Mouse (Mus musculus) lung, embryonic 15.5 days (tissue): ENCODE results near the gene Dbp. TPM values are rescaled to one million over a fixed set of nuclear protein-coding genes. Genes with fewer than 3 reads are reported as not detected.
A peak's percentile ranks its signal among the peaks of the same experiment; 100 is the strongest.

Experiments
- ATAC-seq: fragments of 200-750 bp; cut with Nextera tagmentation; 2 replicates; pipeline ENCODE4 v1.8.0; 2017; ENCODE audit warnings: moderate number of reproducible peaks, borderline replicate concordance; ENCODE audit not compliant: low FRiP score, low TSS enrichment; ENCODE audit errors: extremely low read depth
- H3K27ac ChIP-seq: fragments of 300-500 bp; sonication (generic); 2 replicates; pipeline ENCODE4 v1.5.1; 2015; ENCODE audit warnings: moderate library complexity, mild to moderate bottlenecking, inconsistent platforms
- H3K27me3 ChIP-seq: fragments of 300-500 bp; sonication (generic); 2 replicates; pipeline ENCODE4 v1.6.1; 2015; ENCODE audit warnings: inconsistent platforms
- H3K36me3 ChIP-seq: fragments of 300-500 bp; sonication (generic); 2 replicates; pipeline ENCODE4 v1.6.1; 2015; ENCODE audit warnings: inconsistent platforms
- H3K4me1 ChIP-seq: fragments of 300-500 bp; sonication (generic); 2 replicates; pipeline ENCODE4 v1.6.1; 2015; ENCODE audit warnings: inconsistent platforms
- H3K4me2 ChIP-seq: fragments of 300-500 bp; sonication (generic); 2 replicates; pipeline ENCODE4 v1.6.1; 2015; ENCODE audit warnings: inconsistent platforms, mild to moderate bottlenecking, moderate library complexity
- H3K4me3 ChIP-seq: fragments of 300-500 bp; sonication (generic); 2 replicates; pipeline ENCODE4 v1.5.1; 2015; ENCODE audit warnings: mild to moderate bottlenecking, inconsistent platforms
- H3K9ac ChIP-seq: fragments of 300-500 bp; sonication (generic); 2 replicates; pipeline ENCODE4 v1.6.1; 2015; ENCODE audit warnings: inconsistent platforms
- H3K9me3 ChIP-seq: fragments of 300-500 bp; sonication (generic); 2 replicates; pipeline ENCODE4 v1.6.1; 2016; ENCODE audit warnings: inconsistent platforms
- WGBS: fragments of 180-500 bp; shearing (Covaris S2); methylation state at CpG from one replicate; pipeline ENCODE4 v1.1.7; 2015; 5-methylcytosine and 5-hydroxymethylcytosine counted together
- polyA plus RNA-seq: library from polyadenylated mRNA; unstranded; fragments of >200 nt; fragmentation: Nextera tagmentation; extraction: Ambion mirVana; gene quantifications from 2 replicates; pipeline ENCODE4 v1.2.1, GENCODE M21; 2015

Dbp gene
- polyA plus RNA-seq, 1 experiment from 2014 or later = 3.1 TPM

- Histone ChIP-seq H3K36me3 (peaks cover 73% of the 10 kb centered on the region), H3K4me3 (no peak overlapping the region), H3K27ac (no peak overlapping the region), H3K9ac (no peak overlapping the region), H3K4me1 (peaks cover 28% of the 10 kb centered on the region), H3K27me3 (no peaks in the 10 kb centered on the region), H3K9me3 (no peaks in the 10 kb centered on the region), H3K4me2 (no peak overlapping the region)
- 57% methylated on average over 13 of the region's 13 CpGs for WGBS
- ATAC-seq = no peak
These were observed 16.9 kb downstream of the Dbp start for GRCm38 (mm10) chr7:45721642-45722347.

DNA sequence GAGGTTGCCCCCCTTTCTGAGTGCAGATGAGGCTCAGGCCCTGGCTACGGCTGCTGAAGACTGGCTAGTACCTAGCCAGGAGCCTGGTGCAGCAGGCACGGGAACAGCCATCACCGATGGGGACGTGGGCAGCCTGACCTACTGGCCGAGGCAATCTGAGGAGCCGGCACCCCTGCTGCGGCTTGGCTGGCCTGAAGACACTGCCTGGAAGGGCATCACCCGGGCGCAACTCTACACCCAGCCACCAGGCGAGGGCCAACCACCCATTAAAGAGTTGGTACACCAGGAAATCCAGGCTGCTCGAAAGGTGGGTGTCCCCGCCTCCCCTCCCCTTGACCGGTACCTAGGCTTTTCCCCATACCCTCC lies 17.4 kb downstream of the Dbp start:
- H3K9me3 ChIP-seq = no peaks in the 10 kb centered on the region
- 73% methylated on average over 13 of the region's 13 CpGs for WGBS
- no peak overlapping the region for H3K4me2 ChIP-seq
- ATAC-seq = no peak
- H3K27me3 ChIP-seq = no peaks in the 10 kb centered on the region
- H3K9ac ChIP-seq = no peak overlapping the region
- H3K4me1 ChIP-seq = peaks cover 24% of the 10 kb centered on the region
- H3K27ac ChIP-seq = no peak overlapping the region
- no peak overlapping the region for H3K4me3 ChIP-seq
- H3K36me3 ChIP-seq = peaks cover 76% of the 10 kb centered on the region

GRCm38 (mm10) chr7:45723301-45723700 lies 18.4 kb downstream of the Dbp start:
- H3K9ac ChIP-seq = no peak overlapping the region
- H3K27ac ChIP-seq = no peak overlapping the region
- ATAC-seq = no peak
- no peaks in the 10 kb centered on the region for H3K9me3 ChIP-seq
- H3K36me3 ChIP-seq = peaks cover 76% of the 10 kb centered on the region
- 84% methylated on average over 4 of the region's 4 CpGs for WGBS
- no peak overlapping the region for H3K4me3 ChIP-seq
- H3K27me3 ChIP-seq = no peaks in the 10 kb centered on the region
- no peak overlapping the region for H3K4me2 ChIP-seq
- H3K4me1 ChIP-seq = peaks cover 24% of the 10 kb centered on the region

GRCm38 (mm10) chr7:45723781-45724180 lies 18.9 kb downstream of the Dbp start:
- H3K4me3 ChIP-seq = no peak overlapping the region
- ATAC-seq = no peak
- WGBS = 91% methylated on average over 14 of the region's 14 CpGs
- H3K27ac ChIP-seq = no peak overlapping the region
- no peak overlapping the region for H3K9ac ChIP-seq
- peaks cover 78% of the 10 kb centered on the region for H3K36me3 ChIP-seq
- H3K27me3 ChIP-seq = no peaks in the 10 kb centered on the region
- H3K4me2 ChIP-seq = no peak overlapping the region
- H3K9me3 ChIP-seq = no peaks in the 10 kb centered on the region
- peaks cover 23% of the 10 kb centered on the region for H3K4me1 ChIP-seq

DNA sequence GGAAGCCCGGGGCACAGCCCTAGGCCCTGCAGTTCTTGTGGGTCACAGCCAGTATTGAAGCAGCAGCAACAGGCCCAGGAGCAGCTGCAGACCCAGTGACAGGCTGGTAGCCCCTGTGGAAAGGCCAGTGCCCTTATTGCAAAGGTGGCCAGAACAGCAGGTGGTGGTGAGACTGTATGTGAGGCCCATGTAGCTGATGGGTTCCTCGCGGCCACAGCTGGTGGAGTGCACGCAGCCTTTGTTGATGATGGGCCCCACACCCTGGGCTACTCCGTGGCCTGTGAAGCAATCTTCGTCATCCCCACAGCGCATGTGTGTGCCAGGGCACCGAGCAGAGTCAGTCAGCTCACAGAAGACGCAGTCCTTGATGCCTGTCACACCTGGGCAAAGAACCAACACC lies 20.3 kb downstream of the Dbp start:
- no peak overlapping the region for H3K4me2 ChIP-seq
- ATAC-seq = no peak
- WGBS = 84% methylated on average over 9 of the region's 9 CpGs
- no peaks in the 10 kb centered on the region for H3K9me3 ChIP-seq
- H3K27me3 ChIP-seq = no peaks in the 10 kb centered on the region
- H3K36me3 ChIP-seq = peaks cover 69% of the 10 kb centered on the region
- H3K4me1 ChIP-seq = peaks cover 9% of the 10 kb centered on the region
- H3K27ac ChIP-seq = no peak overlapping the region
- H3K9ac ChIP-seq = no peak overlapping the region
- no peak overlapping the region for H3K4me3 ChIP-seq

DNA sequence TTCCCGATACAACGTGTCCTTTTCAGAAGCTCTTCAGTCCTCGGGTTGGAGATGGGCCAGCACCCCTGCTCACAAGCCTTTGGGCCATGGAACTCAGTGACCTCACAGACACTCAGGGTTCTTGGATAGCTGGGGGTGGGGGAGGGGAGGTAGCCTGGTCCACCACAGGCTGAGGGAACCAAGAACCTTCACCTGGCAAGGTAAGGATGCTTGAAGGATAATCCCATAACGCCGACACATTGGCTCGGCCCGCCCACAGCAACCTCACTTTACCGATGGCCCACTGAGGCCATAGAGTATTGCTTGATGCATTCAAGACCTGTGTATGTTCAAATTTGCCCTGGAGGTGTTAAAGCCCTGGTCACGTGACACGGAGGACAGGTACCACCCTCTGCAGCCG lies 20.8 kb downstream of the Dbp start, which contains the start of gene Spaca4:
Gene Spaca4 (minus strand): TSS at position 101 of the 400 bp plus-strand sequence.
- Histone ChIP-seq H3K4me1 (peaks cover 7% of the 10 kb centered on the region), H3K27ac (no peak within 1 kb of the TSS), H3K9ac (no peak within 1 kb of the TSS), H3K36me3 (peaks cover 63% of the 10 kb centered on the region), H3K4me3 (no peak within 1 kb of the TSS), H3K4me2 (no peak within 1 kb of the TSS), H3K9me3 (no peaks in the 10 kb centered on the region), H3K27me3 (no peaks in the 10 kb centered on the region)
- 89% methylated on average over 11 of the region's 11 CpGs for WGBS
- ATAC-seq = no peak

DNA sequence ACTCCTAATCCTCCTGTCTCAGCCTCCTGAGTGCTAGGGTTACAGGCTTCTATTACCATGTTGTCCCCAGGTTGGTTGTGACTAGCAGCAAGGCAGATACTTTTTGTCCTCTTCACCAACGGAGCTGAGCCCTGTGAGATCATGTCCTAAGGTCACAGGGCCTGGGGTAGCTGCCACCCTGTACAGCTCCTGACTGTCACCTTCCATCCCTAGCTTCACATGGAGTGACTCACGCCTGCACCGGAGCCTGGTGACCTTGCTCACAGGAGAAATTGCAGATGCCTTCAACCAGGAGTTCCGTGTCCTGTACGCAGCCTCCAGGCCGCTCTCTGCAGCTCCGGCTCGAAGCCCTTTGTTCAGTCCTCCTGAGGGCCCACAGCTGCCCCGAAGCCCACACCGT lies 21.5 kb downstream of the Dbp start:
- no peaks in the 10 kb centered on the region for H3K9me3 ChIP-seq
- H3K36me3 ChIP-seq = peaks cover 57% of the 10 kb centered on the region
- 90% methylated on average over 10 of the region's 10 CpGs for whole genome bisulfite sequencing

GRCm38 (mm10) chr7:45727625-45728024 lies 22.7 kb downstream of the Dbp start:
- H3K9me3 ChIP-seq = no peaks in the 10 kb centered on the region
- WGBS = 61% methylated on average over 3 of the region's 3 CpGs
- H3K27ac ChIP-seq = no peak overlapping the region
- no peaks in the 10 kb centered on the region for H3K27me3 ChIP-seq
- H3K9ac ChIP-seq = no peak overlapping the region
- ATAC-seq = no peak
- H3K36me3 ChIP-seq = peaks cover 45% of the 10 kb centered on the region
- peaks cover 9% of the 10 kb centered on the region; the same call in 1 of the 2 replicates for H3K4me1 ChIP-seq
- H3K4me3 ChIP-seq = no peak overlapping the region
- no peak overlapping the region for H3K4me2 ChIP-seq

More for the DNA sequence above, 21.5 kb downstream of the Dbp start:
- Histone ChIP-seq H3K4me2 (no peak overlapping the region), H3K4me3 (no peak overlapping the region), H3K27ac (no peak overlapping the region), H3K4me1 (peaks cover 9% of the 10 kb centered on the region; the same call in 1 of the 2 replicates), H3K9ac (no peak overlapping the region), H3K27me3 (no peaks in the 10 kb centered on the region)
- ATAC-seq = no peak

DNA sequence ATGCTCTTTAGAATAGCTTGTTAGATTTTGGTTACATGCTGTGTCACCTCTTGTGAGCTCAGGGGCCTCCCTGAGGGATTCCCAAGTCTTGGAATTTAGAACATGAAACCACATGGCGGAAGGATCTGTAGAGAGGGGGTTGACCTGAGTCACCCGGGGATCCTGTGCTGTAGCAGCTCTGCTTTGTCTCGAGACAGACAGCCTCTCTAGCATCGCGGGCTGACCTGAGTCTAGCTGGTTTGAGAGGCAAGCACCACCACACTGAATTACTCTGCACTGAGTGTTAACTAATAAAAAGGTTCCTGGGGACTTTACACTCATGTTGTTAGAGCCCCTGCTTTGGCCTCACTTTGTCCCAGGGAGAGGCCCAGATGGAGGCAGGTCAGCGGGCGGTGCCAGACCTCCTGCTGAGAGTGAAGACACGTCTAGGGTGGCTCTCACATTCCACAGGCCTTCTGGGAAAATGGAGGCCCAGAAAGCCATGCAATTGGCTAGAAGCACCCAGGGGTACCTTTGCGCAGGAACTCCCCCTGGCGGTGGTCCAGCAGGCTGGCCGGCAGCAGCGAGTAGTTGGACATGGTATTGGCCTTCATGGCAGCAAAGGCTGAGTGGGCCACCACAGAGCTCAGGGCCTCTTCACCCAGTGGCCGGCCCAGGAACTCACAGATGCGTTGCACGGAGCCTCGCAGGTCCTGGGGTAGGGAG lies 26.0 kb downstream of the Dbp start:
- no peak overlapping the region for H3K9ac ChIP-seq
- no peaks in the 10 kb centered on the region for H3K27me3 ChIP-seq
- WGBS = 16% methylated on average over 16 of the region's 16 CpGs
- H3K27ac ChIP-seq = no peak overlapping the region
- H3K4me1 ChIP-seq = peaks cover 9% of the 10 kb centered on the region; the same call in 1 of the 2 replicates
- no peaks in the 10 kb centered on the region for H3K9me3 ChIP-seq
- ATAC-seq = peak; percentile 31; the same call in 1 of the 2 replicates
- no peak overlapping the region for H3K4me3 ChIP-seq
- H3K4me2 ChIP-seq = no peak overlapping the region
- peaks cover 14% of the 10 kb centered on the region for H3K36me3 ChIP-seq

GRCm38 (mm10) chr7:45733477-45733876 lies 28.6 kb downstream of the Dbp start:
- H3K27ac ChIP-seq = no peak overlapping the region
- H3K9ac ChIP-seq = no peak overlapping the region
- no peak overlapping the region for H3K4me3 ChIP-seq
- no peaks in the 10 kb centered on the region for H3K27me3 ChIP-seq
- peaks cover 3% of the 10 kb centered on the region; the same call in 1 of the 2 replicates for H3K36me3 ChIP-seq
- H3K4me2 ChIP-seq = no peak overlapping the region
- ATAC-seq = no peak
- H3K9me3 ChIP-seq = no peaks in the 10 kb centered on the region
- WGBS = 74% methylated on average over 5 of the region's 5 CpGs
- H3K4me1 ChIP-seq = peaks cover 9% of the 10 kb centered on the region; the same call in 1 of the 2 replicates

DNA sequence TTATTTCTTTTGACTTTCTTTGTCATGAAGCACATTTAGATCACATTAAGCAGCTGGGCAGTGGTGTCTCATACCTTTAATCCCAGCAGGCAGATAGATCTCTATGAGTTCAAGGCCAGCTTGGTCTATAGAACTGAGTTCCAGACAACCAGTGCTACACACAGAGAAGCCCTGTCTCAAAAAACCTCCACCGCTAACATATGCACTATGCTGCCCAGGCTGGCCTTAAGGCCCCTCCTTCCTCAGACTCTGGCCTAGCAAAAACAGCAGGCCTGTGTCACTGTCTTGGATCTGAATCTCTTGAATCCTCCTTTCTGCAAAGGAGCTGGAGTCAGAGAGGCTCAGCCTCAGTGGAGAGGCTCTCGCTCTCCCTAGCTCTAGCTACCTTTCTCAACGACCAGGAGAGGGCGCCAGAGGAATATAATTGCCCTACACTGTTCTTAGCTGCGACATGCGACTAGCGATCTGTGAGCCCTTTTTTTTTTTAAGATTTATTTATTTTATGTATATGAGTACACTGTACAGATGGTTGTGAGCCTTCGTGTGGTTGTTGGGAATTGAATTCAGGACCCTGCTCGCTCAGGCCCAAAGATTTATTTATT lies 34.4 kb downstream of the Dbp start:
- ATAC-seq = peak; percentile 73
- no peak overlapping the region for H3K4me2 ChIP-seq
- no peak overlapping the region for H3K9ac ChIP-seq
- 7% methylated on average over 9 of the region's 9 CpGs for WGBS
- no peak overlapping the region for H3K27ac ChIP-seq
- H3K9me3 ChIP-seq = no peaks in the 10 kb centered on the region
- no peaks in the 10 kb centered on the region for H3K36me3 ChIP-seq
- no peak overlapping the region for H3K4me3 ChIP-seq
- H3K4me1 ChIP-seq = peaks cover 9% of the 10 kb centered on the region; the same call in 1 of the 2 replicates
- H3K27me3 ChIP-seq = no peaks in the 10 kb centered on the region

- Histone ChIP-seq H3K27ac (no peak overlapping the region), H3K9ac (no peak overlapping the region), H3K9me3 (no peaks in the 10 kb centered on the region), H3K4me2 (no peak overlapping the region), H3K4me1 (peaks cover 9% of the 10 kb centered on the region; the same call in 1 of the 2 replicates), H3K4me3 (no peak overlapping the region), H3K27me3 (no peaks in the 10 kb centered on the region), H3K36me3 (no peaks in the 10 kb centered on the region)
- WGBS = 57% methylated on average over 10 of the region's 10 CpGs
- ATAC-seq = no peak
These were observed 34.9 kb downstream of the Dbp start for GRCm38 (mm10) chr7:45739820-45740219.
